Mouse (Mus musculus) left cerebral cortex, adult 2 months (tissue): ENCODE results near the gene Slc35c1. TPM values are rescaled to one million over a fixed set of nuclear protein-coding genes. Genes with fewer than 3 reads are reported as not detected.
A peak's percentile ranks its signal among the peaks of the same experiment; 100 is the strongest.

Experiments
- DNase-seq, 2 experiments: peaks; one replicate each; pipeline ENCODE4 v3.0.0; 2021 to 2022; ENCODE audit warnings: low spot score in 2 of 2, mixed read lengths in 1 of 2; ENCODE audit errors: extremely low spot score in 1 of 2
- H3K27ac ChIP-seq: fragments of 200-600 bp; 2 replicates; pipeline ENCODE4 v1.8.1; 2022
- H3K4me3 ChIP-seq: fragments of 200-600 bp; 2 replicates; pipeline ENCODE4 v1.8.1; 2022
- CTCF ChIP-seq: fragments of 200-600 bp; IDR thresholded peaks from 2 replicates; pipeline ENCODE4 v1.8.1; 2022; ENCODE audit warnings: antibody characterized with exemption, mild to moderate bottlenecking, moderate library complexity
- intact Hi-C: fragments of 180-260 bp; cut with DNase I; formaldehyde crosslinking; loops from one replicate; pipeline ENCODE4 v1.15.1; 2025
- total RNA-seq, 2 experiments: library from RNA; stranded (reverse); gene quantifications; 2 replicates each; pipeline ENCODE4 v1.2.3; 2021

Slc35c1 gene
- total RNA-seq, 2 experiments from 2014 or later: 16.1 to 16.9 TPM

GRCm38 (mm10) chr2:92474920-92475319 is 14.6 kb upstream of the Slc35c1 start:
- DNase-seq: no peak
- no peak for TF ChIP-seq CTCF
- intact Hi-C loops: no loop called here
- no peak overlapping the region for H3K27ac ChIP-seq
- no peak overlapping the region for H3K4me3 ChIP-seq

- Histone ChIP-seq H3K4me3 (no peak overlapping the region), H3K27ac (no peak overlapping the region)
- no peak for TF ChIP-seq CTCF
- intact Hi-C loops: no loop called here
- DNase-seq: no peak
Observed at GRCm38 (mm10) chr2:92471886-92472670, 11.7 kb upstream of the Slc35c1 start.

- no peak overlapping the region for H3K4me3 ChIP-seq
- DNase-seq: no peak
- H3K27ac ChIP-seq: no peak overlapping the region
- intact Hi-C loops: no loop called here
- no peak for TF ChIP-seq CTCF
Observed at GRCm38 (mm10) chr2:92464690-92465089, 4.4 kb upstream of the Slc35c1 start.

GRCm38 (mm10) chr2:92461215-92461614 is 877 bp upstream of the Slc35c1 start:
- no peak for DNase-seq
- no peak overlapping the region for H3K4me3 ChIP-seq
- intact Hi-C loops: no loop called here
- no peak overlapping the region for H3K27ac ChIP-seq
- no peak for TF ChIP-seq CTCF

- Histone ChIP-seq H3K4me3 (peak overlapping the region; percentile 85), H3K27ac (peak overlapping the region; percentile 86)
- DNase-seq: peak; percentile 80 to 81
- intact Hi-C loops: no loop called here
- TF ChIP-seq CTCF: no peak
Observed at GRCm38 (mm10) chr2:92459141-92459920, 1.0 kb downstream of the Slc35c1 start.

- intact Hi-C loops: no loop called here
- Histone ChIP-seq H3K27ac (peak overlapping the region; percentile 86), H3K4me3 (peak overlapping the region; percentile 85)
- no peak for DNase-seq
- TF ChIP-seq CTCF: no peak
Observed at GRCm38 (mm10) chr2:92458481-92458880, 1.9 kb downstream of the Slc35c1 start.

GRCm38 (mm10) chr2:92456970-92457530 is 3.3 kb downstream of the Slc35c1 start:
- TF ChIP-seq CTCF: no peak; the same call in 1 of the 2 replicates
- Histone ChIP-seq H3K4me3 (peak overlapping the region; percentile 85), H3K27ac (peak overlapping the region; percentile 36)
- no peak for DNase-seq
- intact Hi-C loops: no loop called here

GRCm38 (mm10) chr2:92455704-92456103 is 4.6 kb downstream of the Slc35c1 start:
- intact Hi-C loops: no loop called here
- TF ChIP-seq CTCF: no peak
- peak overlapping the region; percentile 15; the same call in 1 of the 2 replicates for H3K4me3 ChIP-seq
- no peak overlapping the region for H3K27ac ChIP-seq
- no peak for DNase-seq

- intact Hi-C loops: no loop called here
- DNase-seq: no peak
- H3K4me3 ChIP-seq: no peak overlapping the region
- H3K27ac ChIP-seq: no peak overlapping the region
- TF ChIP-seq CTCF: no peak
Observed at GRCm38 (mm10) chr2:92454166-92454565, 6.2 kb downstream of the Slc35c1 start.

- DNase-seq: no peak
- intact Hi-C loops: no loop called here
- TF ChIP-seq CTCF: no peak
Observed at GRCm38 (mm10) chr2:92451126-92451525, 9.2 kb downstream of the Slc35c1 start.

GRCm38 (mm10) chr2:92447121-92447740 is 13.1 kb downstream of the Slc35c1 start:
- TF ChIP-seq CTCF: peak; percentile 40
- no peak for DNase-seq
- Histone ChIP-seq H3K4me3 (no peak overlapping the region), H3K27ac (no peak overlapping the region)
- intact Hi-C loops: no loop called here

More at GRCm38 (mm10) chr2:92451126-92451525, 9.2 kb downstream of the Slc35c1 start:
- H3K27ac ChIP-seq: no peak overlapping the region
- H3K4me3 ChIP-seq: no peak overlapping the region

GRCm38 (mm10) chr2:92446656-92447055 is 13.7 kb downstream of the Slc35c1 start:
- Histone ChIP-seq H3K4me3 (no peak overlapping the region), H3K27ac (no peak overlapping the region)
- DNase-seq: no peak
- no peak for TF ChIP-seq CTCF
- intact Hi-C loops: no loop called here
